Mouse (Mus musculus): ENCODE measurements around the gene Olfr521.
"Not testable (repeated sequence)": the region's sequence is repeated elsewhere in the genome, so short reads cannot be mapped to it uniquely, and the experiment has no call there.

Gene Olfr521

DNA sequence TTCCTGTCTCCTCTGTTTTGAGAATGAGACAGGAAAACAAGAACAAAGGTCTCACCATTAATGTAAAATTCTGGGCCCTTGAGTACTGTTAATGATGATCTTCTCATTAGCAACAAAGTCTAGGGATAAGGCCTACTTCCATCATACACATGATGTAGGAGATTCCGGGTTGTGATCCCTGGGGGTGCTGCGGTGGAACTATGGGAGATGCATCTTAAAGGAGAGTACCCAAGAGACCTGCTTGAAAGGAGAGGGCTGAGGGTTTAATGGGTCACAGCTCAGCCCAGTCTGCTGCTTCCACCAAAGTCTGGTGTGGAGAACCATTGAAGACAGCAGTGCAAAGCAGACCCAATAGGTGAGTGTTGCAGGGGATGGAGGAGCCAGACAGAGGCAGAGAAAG lies at the start of gene Olfr521:
Gene Olfr521, plus strand, starts transcription at position 301 of the 400 bp plus-strand sequence.
- DNase-seq (ENCODE audit: low read depth, low spot score): no peak

DNA sequence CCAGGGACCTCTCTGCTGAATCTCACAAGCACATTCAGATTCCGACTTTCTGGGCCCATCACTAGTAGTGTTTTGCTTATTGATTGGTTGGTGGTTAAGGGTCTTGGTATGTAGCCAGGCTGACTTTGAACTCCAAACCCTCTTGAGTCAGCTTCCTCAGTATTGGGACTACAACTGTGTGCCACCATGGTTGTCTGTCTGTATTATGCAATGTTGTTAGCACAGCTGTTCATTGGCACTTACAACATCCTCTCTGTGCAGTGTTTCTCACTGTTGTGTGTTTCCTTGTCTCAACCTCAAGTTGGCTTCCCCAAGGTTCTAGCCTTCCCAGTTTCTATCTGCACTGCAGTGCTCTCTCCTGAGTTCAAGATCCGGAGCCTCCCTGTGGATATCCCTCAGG lies 46.8 kb upstream of the Olfr521 start:
- DNase-seq (ENCODE audit: low read depth, low spot score): no peak

DNA sequence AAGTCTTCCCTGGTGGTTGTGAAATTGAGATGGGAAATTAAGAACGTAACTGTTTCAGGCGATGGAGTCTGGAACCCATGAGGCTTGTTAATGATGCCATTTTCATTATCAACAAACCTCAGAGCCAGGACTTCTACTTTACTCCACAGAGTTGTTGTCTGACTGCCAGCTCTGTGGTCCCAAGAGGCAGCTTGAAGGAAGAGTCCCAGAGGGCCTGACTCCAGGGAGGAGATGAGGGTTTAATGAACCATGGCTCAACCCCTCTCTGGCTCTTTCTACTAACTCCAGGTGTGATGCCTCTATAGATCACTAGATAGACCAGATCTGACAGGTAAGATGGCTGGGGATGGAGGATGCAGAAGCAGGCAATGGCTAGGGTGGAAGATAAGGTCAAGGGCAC lies 33.3 kb upstream of the Olfr521 start, which contains the start of gene Olfr520:
Gene Olfr520, plus strand, starts transcription at position 301 of the 400 bp plus-strand sequence.
- no peak for DNase-seq (ENCODE audit: low read depth, low spot score)

- DNase-seq (ENCODE audit: low read depth, low spot score): no peak
Observed at GRCm38 (mm10) chr7:99734612-99735011, 28.7 kb upstream of the Olfr521 start.

DNA sequence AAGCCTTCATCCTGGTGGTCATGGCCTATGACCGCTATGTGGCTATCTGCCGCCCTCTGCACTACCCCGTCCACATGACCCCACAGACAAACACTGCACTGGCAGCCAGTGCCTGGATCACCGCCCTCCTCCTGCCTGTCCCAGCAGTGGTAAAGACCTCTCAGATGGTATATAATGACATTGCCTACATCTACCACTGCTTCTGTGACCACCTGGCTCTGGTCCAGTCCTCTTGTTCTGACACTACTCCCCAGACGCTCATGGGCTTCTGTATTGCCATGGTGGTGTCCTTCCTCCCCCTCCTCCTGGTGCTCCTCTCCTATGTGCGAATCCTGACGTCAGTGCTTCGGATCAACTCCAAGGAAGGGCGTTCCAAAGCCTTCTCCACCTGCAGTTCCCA lies 27.8 kb upstream of the Olfr521 start:
- not testable (repeated sequence) for DNase-seq (ENCODE audit: low read depth, low spot score)

- DNase-seq (ENCODE audit: low read depth, low spot score): peak; percentile 16
Observed at GRCm38 (mm10) chr7:99739276-99739675, 24.0 kb upstream of the Olfr521 start.

GRCm38 (mm10) chr7:99781385-99781784 lies 18.1 kb downstream of the Olfr521 start:
- DNase-seq (ENCODE audit: low read depth, low spot score): no peak

GRCm38 (mm10) chr7:99781916-99782315 lies 18.6 kb downstream of the Olfr521 start:
- DNase-seq (ENCODE audit: low read depth, low spot score): no peak

GRCm38 (mm10) chr7:99783421-99783820 lies 20.1 kb downstream of the Olfr521 start:
- DNase-seq (ENCODE audit: low read depth, low spot score): no peak

DNA sequence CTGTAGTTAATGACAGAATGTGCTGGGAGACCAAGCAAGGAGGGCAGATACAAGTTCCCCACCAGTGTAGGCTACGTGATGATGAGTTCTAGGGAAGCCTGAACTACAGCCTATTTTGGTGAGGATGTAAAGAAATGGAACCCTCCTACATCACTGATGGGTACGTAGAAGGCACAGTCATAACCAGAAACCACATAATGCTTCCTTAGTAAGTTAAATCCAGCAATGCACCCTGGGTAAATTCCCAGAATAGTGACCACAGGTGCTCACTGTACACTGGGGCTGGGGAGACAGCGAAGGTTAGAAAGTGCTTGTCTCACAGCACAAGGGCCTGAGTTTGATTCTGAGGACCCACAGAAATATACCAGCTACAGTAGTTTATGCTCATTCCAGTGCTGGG lies 22.2 kb downstream of the Olfr521 start:
- DNase-seq (ENCODE audit: low read depth, low spot score): no peak

- DNase-seq (ENCODE audit: low read depth, low spot score): no peak
Observed at GRCm38 (mm10) chr7:99786774-99787173, 23.5 kb downstream of the Olfr521 start.

DNA sequence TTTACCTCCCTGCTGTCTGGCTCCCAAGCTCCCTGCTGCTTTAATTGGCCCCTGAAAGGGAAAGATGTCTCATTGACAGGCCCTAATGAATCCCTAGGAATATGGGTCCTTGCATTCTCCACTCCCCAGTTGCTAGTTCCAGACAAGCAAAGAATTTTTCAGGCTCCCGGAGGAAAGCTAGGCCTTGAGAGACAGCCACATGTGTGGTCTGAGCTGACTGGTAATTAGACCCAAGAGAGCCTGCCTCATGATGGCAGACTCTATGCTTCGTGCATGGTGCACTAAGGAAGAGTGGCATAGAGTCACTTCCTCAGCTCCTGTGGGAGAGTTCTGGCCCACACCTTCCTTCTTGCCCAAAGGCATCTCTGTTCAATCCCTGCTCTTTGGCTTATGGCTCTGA lies 24.6 kb downstream of the Olfr521 start:
- DNase-seq (ENCODE audit: low read depth, low spot score): no peak

DNA sequence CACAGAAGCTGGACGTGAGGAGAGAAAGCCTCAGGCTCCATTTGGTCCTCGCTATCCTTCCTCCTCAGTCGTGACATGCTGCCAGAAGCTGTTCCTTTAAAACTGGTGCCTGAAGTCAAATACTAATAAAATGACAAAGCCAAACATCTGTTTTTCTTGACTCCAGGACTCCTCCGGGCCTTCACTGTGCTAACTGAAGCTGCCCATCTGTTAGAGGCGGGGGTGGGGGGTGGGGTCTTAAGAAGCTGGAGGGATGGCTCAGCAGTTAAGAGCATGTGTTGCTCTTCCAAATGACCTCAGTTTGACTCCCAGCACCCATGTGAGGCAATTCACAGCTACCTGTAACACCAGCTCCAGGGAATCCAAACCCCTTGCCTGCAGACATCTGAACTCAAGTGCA lies 25.3 kb downstream of the Olfr521 start:
- no peak for DNase-seq (ENCODE audit: low read depth, low spot score)

DNA sequence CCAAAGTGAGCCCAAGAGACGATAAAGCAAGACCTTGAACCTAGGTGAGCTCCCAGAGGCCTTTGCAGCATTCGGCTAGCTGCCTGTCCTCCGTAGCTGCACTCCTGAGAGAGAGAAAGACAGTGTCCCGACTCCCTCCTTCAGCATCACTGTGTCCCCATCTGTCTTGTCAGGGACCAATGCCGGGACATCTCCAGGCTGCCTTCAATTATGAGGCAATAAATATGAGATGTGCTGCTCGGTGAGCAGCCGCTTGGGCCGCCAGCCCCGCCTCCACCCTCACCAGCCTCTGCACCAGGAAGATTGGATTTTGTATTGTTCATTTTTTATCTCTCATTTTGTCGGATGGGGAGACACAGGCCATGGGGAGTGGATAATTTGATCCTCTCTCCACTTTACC lies 27.5 kb downstream of the Olfr521 start:
- DNase-seq (ENCODE audit: low read depth, low spot score): no peak

DNA sequence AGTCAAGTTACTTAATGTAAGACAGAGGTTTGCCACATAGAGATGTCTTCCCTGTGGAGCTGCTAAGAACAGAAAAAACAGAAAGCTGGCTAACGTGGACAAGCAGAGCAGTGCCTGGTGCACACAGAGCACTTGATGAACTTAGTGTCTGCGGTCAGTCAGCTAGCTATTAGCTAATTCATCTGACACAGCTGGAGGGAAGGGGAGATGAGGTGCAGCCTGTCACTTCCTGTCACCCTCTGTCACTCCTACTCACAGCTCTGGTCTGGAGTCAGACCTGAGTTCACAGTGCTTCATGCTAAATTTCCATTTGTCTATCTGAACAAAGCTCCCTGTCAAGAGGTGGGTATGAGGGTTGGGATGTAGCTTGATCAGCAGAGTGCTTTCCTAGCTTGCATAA lies 30.8 kb downstream of the Olfr521 start:
- DNase-seq (ENCODE audit: low read depth, low spot score): no peak

GRCm38 (mm10) chr7:99795192-99795981 lies 32.1 kb downstream of the Olfr521 start:
- peak; percentile 27 for DNase-seq (ENCODE audit: low read depth, low spot score)

- no peak for DNase-seq (ENCODE audit: low read depth, low spot score)
Observed at GRCm38 (mm10) chr7:99796471-99796870, 33.2 kb downstream of the Olfr521 start.

DNA sequence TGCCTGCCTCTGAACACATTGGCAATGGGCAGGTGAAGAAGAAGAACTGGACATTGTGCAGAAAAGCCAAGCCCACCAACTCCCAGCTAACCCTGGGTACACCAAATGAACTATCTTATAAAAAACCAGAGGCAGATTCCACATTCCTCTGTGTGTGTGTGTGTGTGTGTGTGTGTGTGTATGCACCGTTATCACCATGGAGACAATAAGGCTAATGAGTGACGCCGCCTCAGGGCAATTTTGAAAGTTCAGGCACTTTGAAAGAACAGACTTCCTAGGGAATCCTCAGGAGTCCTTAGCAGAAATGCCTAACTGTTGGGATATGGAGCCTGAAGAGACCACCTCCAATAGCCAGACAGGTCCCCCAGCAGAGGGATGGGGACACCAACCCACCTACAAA lies 34.0 kb downstream of the Olfr521 start:
- DNase-seq (ENCODE audit: low read depth, low spot score): no peak

GRCm38 (mm10) chr7:99797911-99798647 lies 34.8 kb downstream of the Olfr521 start:
- DNase-seq (ENCODE audit: low read depth, low spot score): peak; percentile 74

DNA sequence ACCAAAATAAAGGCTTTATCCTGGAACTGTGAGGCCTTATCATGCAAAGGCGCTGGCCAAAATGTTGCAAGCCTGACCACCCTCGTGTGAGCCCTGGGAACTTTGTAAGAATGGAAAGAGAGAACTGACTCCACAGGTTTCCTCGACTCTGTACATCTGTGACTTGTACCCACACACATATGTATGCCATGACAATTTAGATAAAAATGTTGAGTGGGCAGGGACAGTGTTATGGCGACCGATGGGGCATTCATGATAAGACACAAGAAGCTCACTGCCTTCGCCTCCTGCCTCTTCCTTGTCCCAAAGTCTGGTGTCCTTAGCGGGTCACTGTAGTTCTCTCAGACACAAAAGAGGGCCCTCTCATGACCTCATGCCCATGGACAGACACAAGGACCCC lies 35.8 kb downstream of the Olfr521 start:
- no peak for DNase-seq (ENCODE audit: low read depth, low spot score)

- no peak for DNase-seq (ENCODE audit: low read depth, low spot score)
Observed at GRCm38 (mm10) chr7:99803535-99803934, 40.2 kb downstream of the Olfr521 start.

DNA sequence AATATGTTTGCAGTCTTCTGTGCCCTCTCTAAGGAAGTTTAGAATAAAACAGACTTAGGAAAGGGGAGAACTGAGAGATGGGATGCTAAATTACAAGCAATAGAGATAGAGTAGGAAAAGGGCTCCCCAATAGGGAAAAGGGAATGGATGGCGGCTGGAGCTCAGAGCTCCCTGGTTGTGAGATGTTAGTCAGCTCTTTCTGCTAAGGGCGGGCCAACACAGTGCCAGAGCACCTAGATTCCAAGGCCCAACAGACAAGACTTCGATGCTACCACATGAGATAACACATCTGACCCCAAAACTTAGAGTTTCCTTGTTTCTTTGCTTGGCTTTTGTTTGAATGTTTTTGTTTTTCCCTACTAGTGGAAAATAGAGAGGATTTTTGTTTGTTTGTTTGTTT lies 40.7 kb downstream of the Olfr521 start:
- not testable (repeated sequence) for DNase-seq (ENCODE audit: low read depth, low spot score)

DNA sequence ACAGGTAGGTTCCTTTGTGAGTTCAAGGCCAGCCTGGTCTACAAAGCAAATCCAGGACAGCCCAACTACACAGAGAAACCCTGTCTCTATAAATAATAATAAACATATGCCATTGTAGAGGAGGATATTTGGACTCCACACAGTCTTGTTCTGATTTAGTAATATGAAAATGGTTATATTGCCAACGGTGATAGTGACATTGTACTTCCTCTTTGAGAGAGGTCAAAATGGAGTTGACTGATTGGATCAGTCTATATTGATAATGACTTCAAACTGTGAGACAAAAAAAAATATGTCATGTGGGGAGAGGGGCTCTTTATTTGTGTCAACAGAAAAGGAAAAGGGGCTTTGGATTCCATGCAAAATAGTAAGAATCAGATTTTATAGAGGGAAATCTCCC lies 42.0 kb downstream of the Olfr521 start:
- DNase-seq (ENCODE audit: low read depth, low spot score): no peak

Measured in telencephalon, adult 2 months (tissue).